Mouse (Mus musculus): ENCODE measurements at regions not wholly inside any gene's neighbourhood (a gene's known extent, or its start where the extent isn't known, plus 50 kb on each side); places are given as distances from the start of the nearest gene placed in this dataset.

DNA sequence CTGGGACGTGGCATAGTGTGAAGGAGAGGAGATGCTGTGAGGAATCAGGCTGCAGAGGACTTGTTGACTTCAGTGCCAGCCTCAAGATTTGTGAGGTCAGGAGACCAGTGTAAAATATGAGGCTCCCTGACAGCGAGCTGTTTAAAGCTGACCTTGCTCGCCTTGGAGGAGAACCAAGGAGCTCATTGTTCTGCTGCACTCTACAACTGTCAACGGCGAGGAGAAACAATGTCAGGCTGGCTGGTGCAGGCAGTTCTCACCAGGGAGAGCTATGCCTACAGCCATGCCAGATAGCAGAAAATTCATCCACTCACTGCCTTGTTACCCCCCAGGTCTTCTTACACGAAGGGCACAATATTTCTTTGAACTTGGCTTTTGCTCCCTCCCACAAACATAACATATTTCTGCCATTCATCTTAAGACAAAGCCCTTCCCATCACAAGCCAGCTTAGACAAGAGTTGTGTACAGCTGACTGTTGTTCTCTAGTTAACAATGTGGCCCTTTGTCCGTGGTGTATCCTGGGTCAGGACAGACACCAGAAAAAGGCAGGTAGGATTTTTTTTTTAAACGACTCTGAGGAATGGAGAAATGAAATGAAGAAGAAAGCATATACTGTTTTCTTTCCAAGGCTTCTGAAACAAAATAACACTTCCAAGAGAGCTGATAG lies 131.5 kb downstream of the Zpld1 start:
- TF ChIP-seq ZC3H11A (IDR thresholded peaks at IDR 0.05; ENCODE audit: borderline replicate concordance, low read depth, low read length): no peak
- no peak for TF ChIP-seq MAFK (IDR thresholded peaks at IDR 0.05; ENCODE audit: insufficient read depth, low read depth, low read length)
- TF ChIP-seq ZNF384 (IDR thresholded peaks at IDR 0.05; ENCODE audit: low read depth, low read length): no peak
- TF ChIP-seq CHD2 (IDR thresholded peaks at IDR 0.05; ENCODE audit: low read depth, low read length): no peak
- no peak for TF ChIP-seq HCFC1 (IDR thresholded peaks at IDR 0.05; ENCODE audit: borderline replicate concordance, insufficient read depth, low read length)
